Mouse (Mus musculus) c-Kit-positive CD71-positive TER-119-negative erythroid progenitor cells, embryonic 14.5 days (primary cell): ENCODE results near the gene A130010J15Rik.
A peak's percentile ranks its signal among the peaks of the same experiment; 100 is the strongest.

Experiments used
- DNase-seq: peaks from one replicate; pipeline ENCODE4 v3.0.0-alpha.2; 2013; ENCODE audit warnings: low read depth

Gene A130010J15Rik

DNA sequence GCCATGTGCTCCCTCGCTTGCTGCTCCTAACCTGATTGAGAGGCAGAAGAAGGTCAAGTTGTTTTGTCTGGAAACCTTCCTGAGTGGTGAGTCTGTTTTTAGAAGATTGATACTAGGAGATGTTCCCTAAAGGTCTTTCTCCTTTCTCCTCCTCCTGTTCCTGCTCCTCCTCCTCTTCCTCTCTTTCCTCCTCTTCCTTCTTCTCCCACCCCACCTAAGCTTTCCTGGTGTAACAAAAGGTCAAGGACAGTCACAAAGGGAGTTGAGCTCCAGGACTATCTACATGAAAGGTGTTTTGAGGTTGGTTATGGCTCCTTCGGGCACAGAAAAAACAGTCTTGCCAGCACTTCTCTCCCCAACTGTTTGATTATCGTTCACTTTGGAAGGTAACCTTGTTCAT, at the start of gene A130010J15Rik:
Gene A130010J15Rik, plus strand, starts transcription at position 301 of the 400 bp plus-strand sequence.
- DNase-seq, result no peak

DNA sequence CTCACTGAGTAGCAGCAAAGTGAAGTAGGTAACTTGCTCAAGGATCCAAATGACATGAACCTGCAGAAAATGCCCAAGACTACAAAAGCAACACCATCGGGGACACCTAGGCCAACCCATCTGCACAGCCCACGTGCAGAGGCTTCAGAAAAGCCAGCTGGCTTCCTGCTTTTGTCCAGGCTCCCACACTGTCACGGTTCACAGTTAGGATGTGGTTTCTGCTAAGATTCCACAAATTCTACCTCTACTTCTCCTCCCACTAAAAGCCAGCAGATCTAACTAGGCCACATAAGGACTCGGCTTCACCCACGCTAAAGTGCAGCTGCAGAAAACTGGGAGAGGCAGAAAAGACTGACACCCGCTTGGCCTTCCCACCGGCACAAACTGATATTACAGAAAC, 45.1 kb upstream of the A130010J15Rik start:
- DNase-seq, result no peak

DNA sequence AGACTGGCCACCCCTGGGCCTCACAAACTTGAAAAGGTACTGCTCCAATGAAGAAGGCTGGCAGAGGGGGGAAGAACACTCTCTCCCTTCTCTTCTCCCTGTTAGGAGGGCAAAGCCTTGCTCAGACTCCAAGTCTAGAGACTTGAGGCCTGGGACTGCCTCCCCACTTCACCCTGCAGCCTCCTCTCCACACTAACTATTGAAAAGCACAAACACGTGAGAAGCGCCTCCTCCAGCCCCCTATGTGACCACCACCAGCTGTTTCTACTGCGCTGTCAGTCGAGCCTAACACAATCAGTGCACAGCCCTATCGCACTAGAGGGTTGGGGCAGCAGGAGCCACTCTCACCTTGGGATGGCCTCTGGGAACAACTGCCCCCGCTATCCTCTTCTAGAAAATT, 44.6 kb upstream of the A130010J15Rik start:
- DNase-seq, result no peak

DNA sequence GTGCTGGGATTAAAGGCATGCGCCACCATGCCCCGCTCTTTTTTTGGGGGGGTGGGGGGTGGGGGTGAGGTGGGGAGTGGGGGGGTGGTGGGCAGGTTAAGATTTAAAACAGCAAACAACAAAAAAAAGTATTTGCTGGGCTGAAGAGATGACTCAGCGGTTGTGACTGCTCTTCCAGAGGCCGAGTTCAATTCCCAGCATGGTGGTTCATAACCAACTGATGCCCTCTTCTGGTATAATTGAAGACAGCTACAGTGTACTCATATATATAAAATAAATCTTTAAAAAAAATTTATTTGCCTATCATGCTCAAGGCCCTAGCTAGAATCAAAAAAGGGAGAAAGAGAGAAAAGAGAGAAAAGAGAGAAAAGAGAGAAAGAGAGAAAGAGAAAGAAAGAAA, 42.0 kb upstream of the A130010J15Rik start:
- peak; percentile 21 for DNase-seq

DNA sequence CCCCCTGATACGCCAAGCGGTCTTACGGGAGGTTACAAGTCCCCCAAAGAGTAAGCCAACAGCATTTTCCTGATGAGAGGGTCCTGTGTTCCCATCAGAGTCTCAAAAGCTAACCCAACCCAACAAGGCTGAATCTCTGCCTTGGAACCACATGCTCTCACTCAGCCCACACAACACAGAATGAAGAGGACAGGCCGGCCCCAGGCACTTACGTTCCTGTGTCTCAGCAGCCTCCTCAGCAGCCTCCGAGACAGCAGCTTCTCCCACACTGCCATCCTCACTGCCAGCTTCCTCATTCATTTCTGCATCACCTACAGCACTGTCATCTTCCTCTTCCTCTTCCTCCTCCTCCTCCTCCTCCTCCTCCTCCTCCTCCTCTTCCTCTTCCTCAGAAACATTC, 39.8 kb upstream of the A130010J15Rik start:
- no peak for DNase-seq

DNA sequence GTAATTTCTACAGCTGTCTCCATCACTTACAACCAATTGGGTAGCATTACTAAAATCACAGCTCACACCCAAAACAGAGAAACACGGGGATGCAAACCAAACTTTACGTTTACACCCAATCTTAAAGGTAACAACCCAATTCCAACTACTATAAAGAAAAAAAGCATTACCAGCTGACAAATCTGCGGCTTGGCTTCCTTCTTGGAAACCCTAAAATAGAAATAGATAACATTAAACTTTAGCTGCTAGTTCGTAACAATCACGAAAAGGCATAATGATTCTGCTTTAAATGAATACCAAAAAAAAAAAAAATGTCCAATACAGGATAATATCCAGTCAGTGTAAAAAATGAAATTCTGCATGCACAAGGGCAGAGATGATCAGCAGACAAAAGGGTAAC, 38.5 kb upstream of the A130010J15Rik start:
- DNase-seq, result no peak

DNA sequence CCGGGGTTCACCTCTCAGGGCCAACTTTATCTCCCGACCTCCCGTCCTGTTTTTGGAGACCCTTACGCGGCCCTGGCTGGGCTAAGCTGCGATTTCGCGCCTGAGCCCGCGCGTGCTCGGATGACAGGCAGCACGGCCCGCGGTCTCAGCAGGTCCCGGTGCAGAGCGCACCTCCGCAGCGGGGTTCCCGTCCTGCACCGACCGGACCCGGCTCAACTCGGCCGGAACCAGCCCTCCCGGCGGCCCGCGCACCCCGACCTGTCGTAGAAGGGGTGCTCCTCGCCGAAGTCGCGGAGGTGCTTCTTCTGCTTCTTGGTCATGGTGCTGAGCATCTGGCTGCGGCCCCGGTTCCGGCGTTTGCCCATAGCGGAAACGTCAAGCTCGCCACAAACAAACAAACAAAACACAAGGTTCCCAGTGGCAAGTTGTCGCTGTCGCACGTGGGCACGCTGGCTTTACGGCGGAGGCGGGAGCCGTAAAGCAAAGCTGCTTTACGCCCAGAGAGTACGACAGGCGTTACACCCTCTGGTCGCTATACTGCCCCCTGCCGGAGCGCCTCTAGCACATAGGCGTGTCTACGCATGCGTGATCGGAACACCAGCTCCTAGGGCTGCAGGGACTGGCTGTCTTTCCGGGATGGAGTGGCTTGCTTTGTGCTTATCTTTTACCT, 37.9 kb upstream of the A130010J15Rik start, which contains the start of gene Diexf:
Gene Diexf, minus strand, starts transcription at position 487 of the 670 bp plus-strand sequence.
- DNase-seq, result peak; percentile 99

DNA sequence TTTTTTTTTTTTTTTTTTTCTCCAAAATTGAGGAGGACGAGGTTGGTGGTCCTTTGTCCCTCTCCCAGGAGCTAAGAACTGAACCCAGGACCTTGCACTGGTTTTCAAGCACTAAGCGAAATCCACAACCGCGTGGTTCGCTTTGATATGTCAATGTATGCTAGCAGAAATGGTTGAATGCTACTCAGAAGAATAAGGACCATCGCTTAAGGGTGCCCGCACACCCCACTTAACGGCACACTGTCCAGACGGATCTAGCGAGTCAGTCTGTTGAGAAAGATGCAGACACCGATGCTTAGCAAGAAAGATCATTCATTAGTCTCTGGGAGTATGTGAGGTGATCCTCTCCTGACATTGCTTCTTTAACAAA, 37.4 kb upstream of the A130010J15Rik start:
- no peak for DNase-seq

DNA sequence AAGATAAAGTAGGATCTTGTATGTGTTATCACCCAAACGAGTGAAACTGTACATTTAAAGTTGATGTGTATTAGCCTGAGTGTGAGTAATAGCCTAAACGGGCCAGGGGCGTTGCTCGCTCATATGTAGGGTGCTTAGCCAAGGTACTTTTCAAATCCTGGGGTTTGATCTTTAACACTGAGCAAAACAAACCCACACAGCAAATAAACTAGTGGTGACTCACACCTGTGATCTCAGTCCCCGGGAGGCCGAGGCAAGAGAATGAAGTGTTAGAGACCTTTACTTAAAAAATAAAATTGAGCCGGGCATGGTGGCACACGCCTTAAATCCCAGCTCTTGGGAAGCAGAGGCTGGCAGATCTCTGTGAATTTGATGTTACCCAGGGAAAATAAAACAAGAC, 37.0 kb upstream of the A130010J15Rik start:
- no peak for DNase-seq

DNA sequence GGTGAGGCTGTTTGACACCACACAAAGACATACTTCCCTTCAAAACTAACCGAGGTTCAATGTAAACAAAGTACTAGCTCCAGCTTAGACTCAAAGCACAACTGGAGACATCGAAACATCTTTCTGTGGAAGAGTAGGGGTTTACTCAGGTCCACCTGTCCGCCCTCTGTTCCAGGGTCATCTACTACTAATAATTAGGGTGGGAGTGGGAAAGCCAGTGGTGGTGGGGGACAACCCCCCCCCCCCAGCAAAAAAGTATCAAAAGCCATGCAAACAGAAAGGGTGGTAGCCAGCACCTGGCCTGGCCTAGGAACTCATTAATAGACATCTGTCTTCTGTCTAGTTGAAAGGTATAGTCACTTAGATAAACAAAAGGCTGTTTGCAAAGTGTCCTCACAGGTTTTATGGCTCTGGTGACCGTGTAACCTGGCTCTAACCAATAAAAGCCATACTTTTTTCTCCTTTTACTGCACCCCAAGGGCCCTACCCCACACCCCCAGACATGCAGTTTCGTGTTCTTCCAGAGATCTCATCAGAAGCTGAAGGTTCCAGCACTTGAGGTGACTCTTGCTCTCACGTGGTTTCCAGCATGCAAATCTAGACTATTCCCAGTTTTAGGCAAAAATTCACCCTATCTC, 36.4 kb upstream of the A130010J15Rik start:
- DNase-seq, result no peak

DNA sequence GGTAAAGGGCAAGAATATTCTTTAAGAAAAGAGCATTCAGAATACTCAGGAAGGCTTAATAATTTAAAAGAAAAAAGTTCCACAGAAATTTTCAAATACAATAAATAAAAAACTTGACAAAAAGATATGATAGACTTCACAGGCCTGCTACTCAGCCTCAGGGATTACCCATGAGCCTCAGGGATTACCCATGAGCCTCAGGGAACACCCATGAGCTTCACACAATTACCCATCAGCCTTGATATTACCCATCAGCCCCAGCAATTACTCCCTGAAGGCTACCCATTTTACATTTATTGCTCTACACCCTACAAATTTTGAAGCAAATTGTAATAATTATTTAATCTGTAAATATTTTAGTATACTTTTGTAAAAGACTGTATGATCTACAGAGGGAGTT, 35.5 kb upstream of the A130010J15Rik start:
- no peak for DNase-seq

DNA sequence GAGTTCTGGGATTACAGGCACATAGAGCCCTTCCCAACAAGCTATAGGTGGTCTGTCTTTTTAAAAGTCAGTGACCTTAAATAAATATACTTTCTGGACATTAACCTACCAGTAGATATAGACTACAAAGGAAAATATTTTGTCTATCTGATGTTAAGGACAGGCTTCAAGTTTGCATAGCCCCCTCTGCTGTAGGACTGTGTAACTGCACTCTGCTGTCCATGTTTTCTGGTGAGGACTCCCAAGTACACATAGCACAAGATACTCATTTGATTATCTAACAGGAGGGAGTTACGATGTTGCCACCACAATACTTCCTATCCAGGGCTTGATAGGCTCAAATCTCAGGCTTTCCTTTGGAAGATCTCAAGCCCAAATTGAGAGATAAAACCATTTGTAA, 34.1 kb upstream of the A130010J15Rik start:
- no peak for DNase-seq

DNA sequence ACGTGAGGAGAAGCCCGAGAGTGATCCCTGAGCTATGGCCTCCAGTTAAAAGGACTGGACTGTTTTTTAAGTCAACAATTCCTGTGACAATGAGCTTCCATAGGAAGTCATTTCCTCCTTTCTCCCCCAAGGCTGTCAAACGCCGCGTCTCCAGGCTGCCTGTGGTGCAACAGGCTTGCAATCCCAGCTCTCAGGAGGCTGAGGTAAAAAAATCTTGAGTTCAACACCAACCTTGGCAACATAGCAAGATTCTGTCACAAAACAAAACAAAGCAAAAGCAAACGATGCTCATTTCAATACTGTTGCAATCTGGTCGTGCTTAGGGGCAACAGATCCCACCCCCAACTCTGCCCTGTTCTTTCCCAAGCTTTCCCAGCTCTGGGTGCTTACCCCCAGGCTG, 29.8 kb upstream of the A130010J15Rik start:
- DNase-seq, result no peak

DNA sequence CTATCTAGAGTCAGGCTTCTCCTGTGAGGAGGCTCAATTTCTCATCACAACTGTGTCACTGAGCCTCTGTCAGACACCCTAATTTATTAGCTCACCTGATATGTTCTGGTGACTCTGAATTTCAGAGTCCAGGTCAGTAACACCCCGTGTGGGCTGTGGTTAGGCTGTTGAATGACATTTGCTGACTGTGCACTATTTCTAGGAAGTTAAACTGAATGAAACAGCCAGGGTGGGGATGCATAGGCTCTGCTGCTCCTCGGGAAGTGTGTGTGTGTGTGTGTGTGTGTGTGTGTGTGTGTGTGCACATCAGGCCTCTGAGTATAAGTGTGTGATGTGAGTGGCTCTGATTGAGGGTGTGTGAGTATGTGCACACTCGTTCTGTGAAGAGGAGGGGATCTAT, 29.2 kb upstream of the A130010J15Rik start:
- no peak for DNase-seq

DNA sequence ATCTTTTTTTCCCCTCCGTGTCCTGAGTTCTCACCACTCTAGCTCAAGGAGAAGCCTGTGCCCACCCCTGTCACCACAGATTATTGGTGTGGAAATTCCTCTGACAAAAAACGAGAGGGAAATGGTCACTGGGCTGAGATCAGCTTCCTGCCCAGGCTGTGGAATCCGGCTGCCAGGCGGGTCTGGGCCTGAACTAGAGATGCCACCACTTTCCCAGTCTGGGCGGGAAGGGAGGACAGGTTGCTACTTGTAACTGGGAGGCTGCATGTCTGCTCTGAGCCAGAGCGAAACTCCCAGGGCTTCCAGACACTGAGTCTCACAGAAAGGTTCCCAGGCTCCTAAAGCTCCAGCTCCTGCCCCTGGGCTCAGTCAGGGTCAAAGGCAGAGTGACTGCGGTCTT, 26.7 kb upstream of the A130010J15Rik start:
- DNase-seq, result no peak

DNA sequence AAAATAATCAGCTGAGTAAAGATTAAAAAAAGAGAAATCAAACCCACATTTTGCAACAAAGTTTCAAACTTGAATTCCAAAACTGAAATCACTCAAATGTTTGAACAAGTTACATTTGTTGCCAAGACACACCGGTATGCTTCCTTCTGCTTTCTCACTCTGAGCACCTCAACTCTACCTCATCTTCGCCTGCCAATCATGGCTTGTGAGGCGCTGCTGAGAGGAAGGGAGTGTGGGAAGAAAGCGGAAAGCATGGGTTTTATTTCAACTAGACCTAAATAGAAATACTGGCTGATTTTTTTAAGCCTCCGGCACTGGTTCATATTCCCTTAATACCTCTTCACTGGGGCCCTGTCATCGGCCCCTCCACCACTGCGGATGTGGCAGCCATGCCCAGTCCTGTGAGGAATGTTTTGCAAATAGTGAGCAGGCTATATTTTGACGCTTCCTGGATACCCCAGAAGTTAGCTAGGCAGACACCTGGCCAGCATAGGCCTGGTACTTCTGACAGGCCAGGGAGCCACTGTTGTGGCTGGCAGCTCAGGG, 25.3 kb upstream of the A130010J15Rik start:
- no peak for DNase-seq

DNA sequence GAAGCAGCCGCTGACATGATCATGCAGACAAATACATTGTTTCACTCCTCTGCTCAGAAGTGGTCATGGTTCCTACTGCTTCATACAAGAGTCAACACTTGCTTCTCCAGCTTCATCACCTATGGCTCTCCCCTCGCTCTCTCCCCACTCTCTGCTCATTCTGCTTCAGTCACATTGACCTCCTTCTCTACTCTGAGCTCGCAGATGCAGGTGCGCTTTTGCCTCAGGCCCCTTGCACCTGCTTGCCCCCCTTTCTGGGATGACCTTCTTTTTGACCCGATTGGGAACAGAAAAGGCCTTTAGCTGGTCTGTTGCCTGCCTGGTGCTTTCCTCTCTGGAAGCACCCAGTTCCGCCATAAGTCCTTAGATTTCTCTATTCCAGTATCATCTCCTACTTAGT, 23.3 kb upstream of the A130010J15Rik start:
- DNase-seq, result no peak

DNA sequence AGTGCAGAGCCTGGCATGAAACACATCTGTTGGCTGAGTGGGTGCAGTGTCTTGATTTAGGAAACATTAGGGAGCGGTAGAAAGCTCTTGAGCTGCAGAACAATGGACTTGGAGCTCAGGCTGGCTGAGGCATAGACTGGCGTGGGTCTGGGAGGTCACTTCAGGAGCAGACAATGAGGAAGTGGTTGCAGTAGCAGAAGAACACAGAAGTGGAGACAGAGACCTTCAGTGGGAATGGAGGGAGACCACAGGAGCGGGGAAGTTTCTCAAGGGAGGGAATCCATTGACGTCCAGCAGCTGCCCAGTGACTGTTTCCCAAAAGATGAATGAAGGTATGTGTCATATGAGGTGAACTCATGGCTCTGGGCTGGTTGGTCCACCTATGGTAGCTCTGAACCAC, 22.7 kb upstream of the A130010J15Rik start:
- DNase-seq, result no peak

DNA sequence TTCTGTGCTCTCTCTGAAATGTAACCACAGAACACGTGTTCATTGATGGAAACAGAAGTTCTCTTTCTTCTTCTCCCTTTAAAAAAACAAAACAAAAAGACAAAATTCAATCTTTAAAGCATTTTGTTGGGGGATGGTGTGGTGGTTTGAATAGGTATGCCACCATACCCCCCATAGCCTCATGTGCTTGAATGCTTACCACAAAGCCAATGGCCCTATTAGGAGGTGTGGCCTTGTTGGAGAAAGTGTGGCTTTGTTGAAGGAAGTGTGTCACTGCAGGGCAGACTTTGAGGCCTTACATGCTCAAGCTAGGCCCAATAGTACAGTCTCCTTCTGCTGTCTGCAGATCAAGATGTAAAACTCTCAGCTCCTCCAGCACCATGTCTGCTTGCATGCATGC, 21.4 kb upstream of the A130010J15Rik start:
- no peak for DNase-seq

DNA sequence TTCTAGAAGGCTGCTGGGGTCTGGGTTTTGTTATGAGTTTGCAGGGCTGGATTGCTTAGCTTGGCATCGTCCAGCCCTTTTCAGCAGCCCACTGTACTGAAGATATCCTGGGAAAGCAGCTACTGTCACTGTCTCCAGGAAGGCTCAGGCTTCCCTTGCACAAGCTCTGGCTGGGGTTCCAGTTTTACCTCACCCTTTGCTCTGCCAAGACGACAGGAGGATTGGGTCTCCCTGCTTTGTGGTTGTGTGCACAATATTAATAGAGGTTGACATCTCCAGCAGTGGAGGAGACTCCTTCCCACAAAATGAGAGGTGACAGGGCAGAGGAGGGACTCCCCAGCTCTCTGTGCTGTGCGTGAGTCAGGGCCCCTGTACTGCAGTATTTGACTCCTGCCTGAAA, 18.6 kb upstream of the A130010J15Rik start:
- DNase-seq, result no peak

DNA sequence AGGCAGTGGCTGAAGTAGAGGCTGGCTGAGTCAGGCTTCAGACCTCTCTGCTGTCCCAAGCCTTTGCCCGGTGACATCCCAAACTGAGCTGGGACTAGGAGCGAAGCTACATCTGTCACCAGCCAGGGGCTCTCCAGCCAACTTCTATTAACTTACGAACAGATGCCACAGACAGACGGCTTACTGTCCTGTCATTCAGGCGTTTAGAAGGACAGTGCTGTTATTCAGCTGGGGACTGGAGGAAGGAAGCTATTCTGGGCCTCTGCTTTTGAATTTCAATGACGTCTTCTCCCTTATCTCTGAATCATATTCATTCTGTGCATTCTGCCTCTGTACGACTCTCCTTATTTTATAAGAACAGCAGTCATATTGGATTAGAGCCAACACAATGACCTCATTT, 16.7 kb upstream of the A130010J15Rik start:
- no peak for DNase-seq

DNA sequence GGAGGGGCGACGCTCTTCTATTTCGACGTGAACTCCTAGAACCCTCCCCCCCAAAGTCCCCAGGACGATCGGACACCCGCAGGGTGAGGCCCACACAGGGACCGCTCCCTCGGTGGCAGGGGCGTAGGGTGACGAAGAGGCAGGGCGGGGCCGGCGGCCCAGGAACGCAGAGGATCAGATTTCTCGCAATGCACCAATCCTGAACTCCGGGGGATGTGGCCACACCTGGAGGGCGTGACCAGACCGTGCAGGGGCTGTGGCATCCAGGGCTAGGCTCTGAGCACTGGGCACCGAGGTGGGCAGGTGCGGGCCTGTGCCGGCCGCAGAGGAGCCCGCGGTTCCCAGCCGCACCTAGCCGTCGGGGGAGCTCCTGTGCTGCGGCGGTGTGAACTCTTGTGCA, 15.0 kb upstream of the A130010J15Rik start, which contains the start of gene Irf6:
Gene Irf6, plus strand, starts transcription at position 240 of the 400 bp plus-strand sequence.
- no peak for DNase-seq

DNA sequence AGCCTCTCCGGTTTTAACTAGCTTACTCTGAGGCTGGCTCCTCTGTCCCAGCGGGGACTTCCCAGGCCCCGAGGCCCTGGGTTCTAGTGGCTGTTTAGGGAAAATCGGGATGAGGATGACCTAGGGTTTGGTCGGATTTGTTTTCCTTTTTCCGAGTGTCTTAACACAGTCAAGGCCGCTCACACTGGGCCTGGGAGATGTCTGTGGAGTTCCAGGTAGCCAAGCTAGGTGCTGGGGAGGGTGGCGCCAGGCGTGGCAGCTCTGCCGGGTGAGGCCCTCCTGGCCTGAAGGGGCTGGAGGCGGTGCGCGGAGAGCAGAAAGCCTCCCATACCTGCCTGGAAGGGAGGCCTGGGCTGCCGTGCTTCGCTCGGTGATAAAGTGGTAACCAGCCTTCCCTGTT, 14.3 kb upstream of the A130010J15Rik start:
- no peak for DNase-seq
